Mouse (Mus musculus) Patski (cell line): ENCODE results near the gene Tspan7. TPM values are rescaled to one million over a fixed set of nuclear protein-coding genes. Genes with fewer than 3 reads are reported as not detected.

Experiments
- ATAC-seq: fragments of 100-300 bp; one replicate; pipeline ENCODE4 v1.8.0; 2021
- CTCF ChIA-PET: fragments of 350-600 bp; sonication (Branson Sonifier 250); formaldehyde crosslinking; loops from one replicate; lab custom pipeline; 2022; ENCODE audit warnings: inconsistent platforms; lab: Charles Lee
- POLR2A ChIA-PET: fragments of 350-600 bp; sonication (Branson Sonifier 250); formaldehyde crosslinking; loops from one replicate; lab custom pipeline; 2022; ENCODE audit warnings: antibody characterized with exemption, inconsistent platforms; lab: Charles Lee
- DNase-seq: peaks from one replicate; pipeline ENCODE4 v3.0.0-alpha.2; 2011; ENCODE audit warnings: low read depth, low spot score
- H3K27me3 ChIP-seq: fragments of 371-371 bp; one replicate; pipeline ENCODE4 v1.5.1; 2021
- CTCF ChIP-seq: fragments of 100-300 bp; IDR thresholded peaks from one replicate; pipeline ENCODE4 v1.5.1; 2021
- in situ Hi-C: fragments of 300-500 bp; cut with MboI; formaldehyde crosslinking; loops from 3 replicates; pipeline ENCODE4 v1.11.1; 2018; ENCODE audit warnings: low pct_unique_long_range_greater_than_20kb, mixed read lengths
- polyA plus RNA-seq: library from polyadenylated mRNA; unstranded; gene quantifications from one replicate; pipeline ENCODE4 v1.2.3, GENCODE M21; 2021

Gene Tspan7
- polyA plus RNA-seq, 1 experiment from 2014 or later, result 46.2 TPM

GRCm38 (mm10) chrX:10593561-10593960 is 108.6 kb downstream of the Tspan7 start:
- CTCF ChIA-PET, result no interaction called here
- peaks cover 24% of the 10 kb centered on the region for H3K27me3 ChIP-seq
- TF ChIP-seq CTCF, result no peak
- POLR2A ChIA-PET, result no interaction called here
- no peak for DNase-seq
- no peak for ATAC-seq
- in situ Hi-C loops, result no loop called here

GRCm38 (mm10) chrX:10617119-10617518 is 132.2 kb downstream of the Tspan7 start:
- H3K27me3 ChIP-seq, result peaks cover 47% of the 10 kb centered on the region
- DNase-seq (no peak), ATAC-seq (no peak)
- POLR2A ChIA-PET, result no interaction called here
- CTCF ChIA-PET, result interaction anchor here (1.6 kb wide), 1 partner anchor 14 kb away, joined by 4 read pairs; no protein-coding TSS in a partner anchor
- TF ChIP-seq CTCF, result peak; percentile 34
- in situ Hi-C loops, result no loop called here

- CTCF ChIA-PET, result no interaction called here
- H3K27me3 ChIP-seq, result peaks cover 57% of the 10 kb centered on the region
- in situ Hi-C loops, result no loop called here
- POLR2A ChIA-PET, result no interaction called here
- TF ChIP-seq CTCF, result no peak
- ATAC-seq, result no peak
- DNase-seq, result no peak
These were observed 156.1 kb downstream of the Tspan7 start for GRCm38 (mm10) chrX:10641062-10641461.

Other genes starting within 250 kb of the Tspan7 start
- gene Otc, start 232.9 kb upstream of the Tspan7 start, polyA plus RNA-seq, result not detected
- 151 TPM for gene Mid1ip1, start 229.9 kb downstream of the Tspan7 start, polyA plus RNA-seq